Mouse (Mus musculus): ENCODE data around the gene Ikzf3.

DNA sequence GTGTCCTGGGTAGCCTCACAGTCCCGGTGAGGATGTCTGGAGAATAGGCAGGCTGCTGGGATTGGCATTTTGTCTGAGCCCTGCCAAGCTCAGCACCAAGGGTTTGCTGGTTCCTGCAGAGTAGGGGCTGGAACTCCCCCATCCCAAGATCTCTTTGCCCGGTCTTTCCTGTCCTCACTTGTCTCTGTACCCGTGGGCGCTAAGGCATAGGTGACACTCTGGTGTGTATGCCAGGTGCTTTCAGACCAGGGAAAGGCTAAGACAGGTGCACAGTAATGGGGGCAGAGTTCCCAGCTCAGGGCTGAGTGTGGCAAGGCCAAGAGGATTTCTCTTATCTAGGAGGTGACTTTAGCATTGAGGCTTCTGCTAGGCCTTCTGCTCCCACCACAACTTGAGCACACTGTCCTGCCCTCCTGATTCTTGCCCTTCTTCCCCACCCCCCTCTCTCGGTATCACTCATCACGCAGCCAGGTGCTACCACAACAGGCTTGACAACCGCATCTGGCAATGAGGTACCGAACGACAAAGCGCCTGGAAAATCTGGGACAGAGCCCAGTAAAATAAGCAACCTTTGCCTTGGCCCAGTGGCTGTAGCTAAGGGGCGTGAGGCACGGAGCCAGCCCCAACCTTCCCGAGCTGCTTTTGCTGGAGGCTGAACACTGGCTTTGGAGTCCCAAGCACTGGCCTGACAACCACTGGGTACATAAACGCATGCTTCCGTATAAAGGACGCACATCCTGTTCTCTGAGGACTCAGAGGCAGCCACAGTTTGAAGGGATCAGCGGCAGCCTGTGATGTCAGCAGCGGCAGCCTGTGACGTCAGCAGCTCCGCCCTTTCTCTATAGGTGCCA lies 95.7 kb downstream of the Ikzf3 start:
- TF ChIP-seq MAX (IDR thresholded peaks at IDR 0.05; ENCODE audit: low read depth): no peak
- no peak for TF ChIP-seq TCF12 (IDR thresholded peaks at IDR 0.05; ENCODE audit: insufficient read depth, poor library complexity, severe bottlenecking)
- TF ChIP-seq CEBPB (IDR thresholded peaks at IDR 0.05; ENCODE audit: insufficient read depth, poor library complexity, severe bottlenecking): no peak
- TF ChIP-seq USF1 (IDR thresholded peaks at IDR 0.05; ENCODE audit: low read depth): no peak
